Mouse (Mus musculus): Measurements from ENCODE around the gene Naif1.
"Not testable (repeated sequence)": the region's sequence is repeated elsewhere in the genome, so short reads cannot be mapped to it uniquely, and the experiment has no call there.

DNA sequence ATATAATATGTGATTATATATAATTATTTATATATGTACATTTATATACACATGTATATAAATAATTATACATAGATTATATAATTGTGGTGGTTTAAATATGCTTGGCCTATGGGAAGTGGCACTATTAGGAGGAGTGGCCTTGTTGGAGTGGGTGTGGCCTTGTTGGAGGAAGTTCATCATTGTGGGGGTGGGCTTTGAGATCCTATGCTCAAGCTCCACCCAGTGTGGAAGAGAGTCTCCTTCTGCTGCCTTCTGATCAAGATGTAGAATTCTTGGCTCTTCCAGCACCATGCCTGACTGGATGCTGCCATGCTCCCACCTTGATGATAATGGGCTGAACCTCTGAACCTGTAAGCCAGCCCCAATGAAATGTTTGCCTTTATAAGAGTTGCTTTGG, 40.5 kb downstream of the Naif1 start:
- not testable (repeated sequence) for TF ChIP-seq CTCF (IDR thresholded peaks at IDR 0.05; ENCODE audit: control insufficient read depth, insufficient read depth, insufficient replicate concordance, low read depth, low read length); POLR2A (IDR thresholded peaks at IDR 0.05; ENCODE audit: control insufficient read depth, low read depth, low read length)

All from testis, adult 2 months (tissue).